Mouse (Mus musculus): ENCODE measurements at regions not wholly inside any gene's neighbourhood (a gene's known extent, or its start where the extent isn't known, plus 50 kb on each side); places are given as distances from the start of the nearest gene placed in this dataset.
"Not testable (repeated sequence)": the region's sequence is repeated elsewhere in the genome, so short reads cannot be mapped to it uniquely, and the experiment has no call there.

- no peak for DNase-seq
Observed at GRCm38 (mm10) chr13:70205334-70205733, 403.1 kb downstream of the Med10 start.

GRCm38 (mm10) chr13:70210158-70210557 is 408.0 kb downstream of the Med10 start:
- no peak for DNase-seq

- no peak for DNase-seq
Observed at GRCm38 (mm10) chr13:70213017-70213416, 410.8 kb downstream of the Med10 start.

GRCm38 (mm10) chr13:70213622-70214021 is 411.4 kb downstream of the Med10 start:
- no peak for DNase-seq

DNA sequence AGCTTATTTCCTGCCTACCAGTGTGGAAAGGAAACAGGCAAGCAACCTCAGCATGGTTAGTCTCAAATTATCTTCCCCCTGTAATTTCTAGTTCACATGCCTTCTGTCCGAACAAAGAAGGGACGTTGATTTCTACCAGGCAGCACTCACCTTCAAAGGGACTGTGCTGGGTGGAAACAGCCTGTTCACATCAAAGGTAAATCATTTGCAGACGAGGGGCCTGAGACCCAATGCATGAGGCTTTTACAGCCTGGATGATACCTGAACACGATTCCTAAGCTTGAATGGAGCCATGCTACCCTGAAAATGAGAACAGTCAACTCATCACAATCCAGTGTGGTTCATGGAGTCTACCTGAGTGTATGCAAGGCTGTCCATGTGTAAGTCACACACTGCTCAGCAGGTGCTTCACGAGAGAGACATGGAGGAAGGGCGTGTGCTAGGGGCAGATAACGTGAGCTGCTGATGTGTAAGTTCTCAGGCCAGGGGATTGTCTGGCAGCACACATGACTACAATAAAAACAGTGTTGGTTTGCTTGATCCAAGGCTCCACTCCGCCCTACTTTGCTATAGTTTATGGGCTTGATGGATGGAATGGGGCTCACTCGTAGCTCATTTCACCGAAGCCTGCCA is 411.9 kb downstream of the Med10 start:
- no peak for DNase-seq

DNA sequence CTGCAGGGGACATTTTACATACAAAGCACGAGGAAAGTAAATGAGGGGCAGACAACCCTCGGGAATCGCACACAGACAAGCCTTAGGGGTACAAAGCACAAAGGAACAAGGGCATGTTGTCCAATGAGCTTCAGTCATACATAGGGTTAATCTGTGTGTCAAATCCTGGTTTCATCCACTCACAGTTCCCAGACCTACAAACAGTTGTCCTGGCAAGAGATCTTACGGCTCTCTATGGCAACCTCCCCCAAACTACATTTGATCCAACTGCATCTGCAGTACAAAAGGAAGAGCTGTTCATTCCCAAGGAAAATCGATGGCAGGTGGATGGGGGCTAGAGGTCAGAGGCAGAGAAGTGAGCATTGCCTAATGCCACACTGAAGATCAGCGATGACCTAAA is 413.9 kb downstream of the Med10 start:
- no peak for DNase-seq

DNA sequence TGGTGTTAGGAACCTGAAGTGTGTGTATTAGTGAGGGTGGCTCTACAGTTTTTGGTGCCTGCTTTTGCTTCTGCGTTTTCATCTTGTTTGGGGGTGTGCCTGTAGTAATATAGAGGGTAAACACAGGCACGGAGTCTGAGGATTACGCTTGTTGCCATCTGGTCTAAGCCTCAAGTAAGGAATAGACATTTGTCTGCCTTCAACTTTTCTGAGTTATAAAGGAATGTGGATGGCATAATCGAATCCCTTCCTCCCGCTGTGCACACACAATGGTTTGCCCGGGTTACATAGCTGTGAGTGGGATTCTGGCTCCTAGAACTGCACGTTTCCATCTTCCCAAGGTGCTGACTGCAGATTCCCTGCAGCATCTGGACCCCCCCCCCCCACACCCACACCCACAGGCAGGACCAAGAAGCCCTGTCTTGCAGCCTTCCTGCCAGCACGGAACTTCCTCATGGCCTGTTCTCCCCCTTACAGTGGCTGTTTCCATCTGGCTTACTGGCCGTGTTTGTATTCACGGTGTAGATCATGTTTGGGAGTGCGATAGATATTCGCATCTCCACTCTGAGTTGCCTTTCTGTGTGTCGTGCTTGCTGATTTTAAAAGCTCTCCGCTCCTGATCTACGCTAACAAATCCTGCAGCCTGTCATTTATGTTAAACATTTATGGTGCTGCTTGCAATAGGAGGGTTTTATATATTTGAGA is 415.4 kb downstream of the Med10 start:
- no peak for DNase-seq

- no peak for DNase-seq
Observed at GRCm38 (mm10) chr13:70223485-70223884, 413.9 kb downstream of the Ice1 start.

DNA sequence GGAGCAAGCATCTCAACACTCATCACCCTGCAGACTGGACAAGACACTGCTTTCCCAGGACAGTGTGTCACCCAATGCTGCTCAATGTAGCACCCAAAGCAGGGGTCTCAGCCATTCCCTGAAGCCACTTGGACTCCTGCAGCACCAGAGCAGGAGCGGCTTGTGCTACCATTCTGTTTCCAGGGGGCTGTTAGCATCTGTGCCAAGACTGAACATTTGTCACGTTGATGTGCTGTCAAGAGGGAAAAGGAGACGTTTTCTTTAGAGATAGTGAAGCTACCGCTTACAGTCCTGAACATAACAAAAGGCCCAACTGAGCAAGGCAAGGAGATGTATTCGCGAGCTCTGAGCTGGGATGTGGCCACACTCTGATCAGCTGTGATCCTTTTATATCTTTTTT is 410.3 kb downstream of the Ice1 start:
- DNase-seq, result no peak

- peak; percentile 15 to 33 for DNase-seq
Observed at GRCm38 (mm10) chr13:70233896-70234799, 403.3 kb downstream of the Ice1 start.

GRCm38 (mm10) chr13:70243598-70244157 is 393.8 kb downstream of the Ice1 start:
- no peak for DNase-seq

- DNase-seq, result no peak
Observed at GRCm38 (mm10) chr13:70260003-70260496, 377.4 kb downstream of the Ice1 start.

DNA sequence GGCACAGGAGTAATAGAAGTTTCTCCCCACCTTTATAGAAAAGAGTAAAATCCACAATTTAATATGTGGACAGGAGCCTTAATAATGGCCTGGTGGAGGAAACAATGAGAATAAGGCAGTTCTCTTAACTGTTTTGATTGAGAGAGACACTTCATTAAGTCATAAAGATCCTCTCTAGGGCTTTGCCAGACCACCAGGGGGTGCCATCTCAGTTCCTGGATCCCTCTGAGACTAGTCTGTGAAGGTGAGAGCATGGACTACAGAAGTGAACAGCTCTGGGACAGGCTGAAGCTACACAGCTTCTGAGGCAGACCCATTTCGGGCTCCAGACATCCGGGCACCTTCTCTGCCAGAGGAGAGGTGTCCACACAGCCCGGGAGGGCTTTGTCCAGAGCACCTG is 373.8 kb downstream of the Ice1 start:
- no peak for DNase-seq

DNA sequence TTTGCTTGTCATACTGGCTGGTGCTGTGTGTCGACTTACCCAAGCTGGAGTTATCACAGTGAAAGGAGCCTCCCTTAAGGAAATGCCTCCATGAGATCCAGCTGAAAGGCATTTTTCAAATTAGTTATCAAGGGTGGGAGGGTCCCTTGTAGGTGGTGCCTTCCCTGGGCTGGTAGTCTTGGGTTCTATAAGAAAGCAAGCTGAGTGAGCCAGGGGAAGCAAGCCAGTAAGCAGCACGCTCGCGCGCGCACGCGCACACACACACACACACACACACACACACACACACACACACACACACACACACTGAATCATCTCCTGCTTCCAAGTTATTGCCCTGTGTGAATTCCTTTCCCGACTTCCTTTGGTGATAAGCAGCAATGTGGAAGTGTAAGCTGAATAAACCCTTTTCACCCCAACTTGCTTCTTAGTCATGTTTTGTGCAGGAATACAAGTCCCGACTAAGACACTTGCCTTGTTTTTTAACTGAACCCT is 360.5 kb downstream of the Ice1 start:
- DNase-seq, result not testable (repeated sequence)

DNA sequence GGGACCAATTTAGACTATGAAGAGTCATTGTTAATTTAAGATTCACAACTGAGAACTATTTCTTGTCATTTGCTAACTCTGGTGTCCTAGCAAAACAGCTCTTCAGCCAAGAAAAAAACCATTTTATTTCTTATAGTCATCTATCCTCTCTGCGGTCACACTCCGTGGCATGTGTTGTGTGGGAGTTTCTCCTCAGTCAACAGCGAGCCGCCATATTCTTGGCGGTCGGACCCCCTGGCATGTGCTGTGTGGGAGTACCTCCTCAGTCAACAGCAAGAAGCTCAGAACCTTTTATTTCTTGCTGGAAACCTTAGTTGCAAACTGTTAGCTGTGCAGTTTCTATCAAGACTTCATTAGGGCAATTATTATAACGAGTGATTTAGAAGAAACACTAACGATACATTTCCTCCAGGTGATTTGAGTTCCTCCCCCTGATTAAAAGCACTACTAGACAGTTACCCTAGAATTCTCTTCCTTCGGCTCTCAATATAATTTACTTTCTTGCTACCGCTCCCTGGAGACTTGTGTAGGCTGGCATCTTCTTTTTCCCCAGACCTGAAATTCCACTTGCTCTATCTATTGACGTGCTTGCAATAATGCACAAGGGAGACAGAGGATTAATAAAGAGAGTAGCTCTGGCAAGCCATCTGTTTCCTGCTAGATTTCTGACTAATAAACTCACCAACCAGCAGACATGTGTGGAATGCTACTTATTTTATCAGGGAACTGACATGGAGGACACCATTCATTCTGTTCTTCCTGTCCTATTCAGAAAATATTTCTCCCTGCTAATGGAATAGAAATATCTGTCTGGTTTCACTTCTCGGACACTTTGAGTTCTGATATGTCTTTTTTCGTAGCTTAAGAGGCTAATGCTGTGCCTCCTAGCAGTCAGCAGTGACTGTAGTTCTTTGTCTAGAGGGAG is 359.5 kb downstream of the Ice1 start:
- no peak for DNase-seq

DNA sequence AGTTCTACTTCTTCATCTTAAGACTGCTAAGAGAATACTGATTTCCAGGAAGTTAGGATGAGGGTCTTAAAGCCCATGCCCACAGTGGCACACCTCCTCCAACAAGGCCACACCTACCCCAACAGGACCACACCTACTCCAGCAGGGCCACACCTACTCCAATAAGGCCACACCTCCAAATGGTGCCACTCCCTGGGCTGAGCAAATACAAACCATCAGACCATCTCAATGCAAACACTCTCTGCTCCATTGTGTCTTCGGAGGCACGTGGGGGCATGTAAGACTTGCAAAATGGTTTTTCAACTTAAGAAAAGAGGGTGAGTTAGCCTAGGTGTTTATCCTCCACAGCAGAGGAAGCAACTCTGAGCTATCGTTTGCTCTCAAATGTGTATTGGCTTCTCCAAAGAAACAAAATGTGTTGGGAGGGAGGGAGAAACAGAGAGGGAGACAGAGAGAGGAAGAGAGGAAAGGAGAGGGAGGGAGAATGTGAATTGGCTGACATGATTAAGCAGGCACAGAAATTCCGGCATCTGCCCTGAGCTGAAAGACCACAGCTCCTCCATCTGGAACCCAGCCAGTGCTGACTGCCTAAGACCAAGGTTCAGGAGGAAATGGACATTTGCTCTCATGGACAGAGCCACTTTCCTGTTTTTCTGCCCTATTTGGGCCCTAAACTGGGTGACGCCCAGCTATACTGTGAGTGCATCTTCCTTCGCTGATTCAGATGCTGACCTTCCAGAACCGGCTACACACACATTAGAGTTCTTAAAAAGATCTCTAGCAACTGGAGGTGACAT is 356.2 kb downstream of the Ice1 start:
- DNase-seq, result no peak

DNA sequence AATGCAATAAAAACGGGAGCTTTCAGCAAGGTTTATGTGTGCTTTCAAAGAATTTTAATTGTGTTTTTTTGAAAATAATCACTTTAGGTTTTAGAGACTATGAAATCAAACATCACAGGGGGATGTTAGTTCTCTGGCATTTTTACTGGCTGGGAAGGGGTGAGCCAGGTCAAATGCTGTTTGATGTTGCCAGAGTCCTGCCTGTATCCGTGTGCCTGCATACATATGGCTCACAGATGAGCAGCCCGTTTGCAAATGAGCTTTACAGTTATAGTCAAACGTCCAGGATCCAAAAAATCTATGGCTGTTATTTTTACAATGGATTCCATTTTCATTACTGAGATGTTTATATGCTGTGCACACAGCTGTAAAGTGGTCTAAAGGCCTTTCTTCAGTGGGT is 354.7 kb downstream of the Ice1 start:
- DNase-seq, result no peak

GRCm38 (mm10) chr13:70283231-70283630 is 354.2 kb downstream of the Ice1 start:
- DNase-seq, result no peak

DNA sequence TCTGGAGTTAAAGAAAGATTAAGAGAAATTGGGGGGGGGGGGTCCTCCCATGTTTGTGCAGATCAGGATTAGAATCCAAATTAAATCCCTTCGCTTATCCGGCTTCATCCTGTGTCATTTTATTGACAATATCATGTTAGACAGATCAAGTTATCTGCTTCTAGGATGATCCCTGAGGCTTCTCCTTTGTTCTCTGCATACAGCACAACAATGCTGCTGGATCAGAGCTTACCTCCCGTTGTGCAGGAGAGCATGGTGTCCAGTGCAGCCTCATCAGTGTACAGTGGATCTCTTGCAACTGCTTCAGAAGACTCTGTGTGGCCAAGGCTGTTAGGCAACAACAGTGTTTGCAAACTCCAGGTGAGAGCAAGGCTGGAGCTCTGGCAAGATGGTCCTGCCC is 344.7 kb downstream of the Ice1 start:
- DNase-seq, result no peak

DNA sequence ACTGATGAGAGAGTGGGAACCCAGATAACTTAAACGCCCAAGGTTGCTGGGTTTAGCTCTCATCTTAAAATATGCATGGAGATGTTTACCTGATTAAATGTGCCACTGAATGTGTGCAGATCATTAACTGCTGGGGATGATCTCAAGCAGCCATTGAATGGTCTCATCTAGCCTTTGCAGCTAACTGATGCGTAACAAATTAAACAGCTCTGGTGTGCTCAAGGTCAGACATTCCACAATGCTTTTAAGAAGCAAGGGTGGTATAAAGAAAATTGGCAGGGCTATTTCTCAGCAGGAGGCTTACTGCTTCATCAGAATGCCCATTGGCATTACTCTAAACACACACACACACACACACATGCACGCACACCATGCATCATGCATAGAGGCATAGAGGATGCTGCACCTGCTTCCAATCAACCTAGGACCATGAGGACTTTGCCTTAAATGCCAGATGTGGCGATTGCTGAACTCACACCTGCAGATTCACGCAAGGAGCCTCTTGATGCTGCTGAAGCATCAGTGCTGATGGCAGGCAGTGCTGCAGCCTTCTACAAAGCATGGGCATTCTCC is 333.4 kb downstream of the Ice1 start:
- no peak for DNase-seq

- DNase-seq, result no peak
Observed at GRCm38 (mm10) chr13:70310516-70310915, 326.9 kb downstream of the Ice1 start.

All from lung, adult 18-20 months (tissue).